Mouse (Mus musculus) c-Kit-positive CD71-positive TER-119-positive erythroid progenitor cells, embryonic 14.5 days (primary cell): ENCODE data around the gene Defb33.

Source experiments
- DNase-seq: peaks from one replicate; pipeline ENCODE4 v3.0.0-alpha.2; 2013; ENCODE audit warnings: low spot score

Defb33 gene

GRCm38 (mm10) chr8:20892369-20892768 lies at the start of gene Defb33:
Defb33 (plus strand) TSS chr8:20892669.
- DNase-seq: no peak

- DNase-seq: no peak
These were observed 17.9 kb upstream of the Defb33 start for GRCm38 (mm10) chr8:20874608-20875007.

GRCm38 (mm10) chr8:20902527-20902926 lies 10.1 kb downstream of the Defb33 start, which contains the start of gene Gm15056:
Gm15056 (minus strand) TSS chr8:20902627.
- DNase-seq: no peak

GRCm38 (mm10) chr8:20907119-20907518 lies 14.7 kb downstream of the Defb33 start:
- no peak for DNase-seq

- DNase-seq: no peak
These were observed 15.8 kb downstream of the Defb33 start for GRCm38 (mm10) chr8:20908256-20908655.

GRCm38 (mm10) chr8:20912288-20912687 lies 19.8 kb downstream of the Defb33 start:
- DNase-seq: no peak

- no peak for DNase-seq
These were observed 29.5 kb downstream of the Defb33 start, which contains the start of gene Gm6040 for GRCm38 (mm10) chr8:20921971-20922370. Gm6040 (minus strand) TSS chr8:20922071.

- no peak for DNase-seq
These were observed 52.1 kb downstream of the Defb33 start, which contains the start of gene AY761185 for GRCm38 (mm10) chr8:20944610-20945009. AY761185 (minus strand) TSS chr8:20944710.
